Mouse (Mus musculus) 3134 (cell line): Measurements from ENCODE around the gene Aunip.

Experiments used
- DNase-seq: peaks from one replicate; pipeline ENCODE4 v3.0.0-alpha.2; 2011; ENCODE audit warnings: low spot score; ENCODE audit not compliant: insufficient read length; ENCODE audit errors: extremely low read depth

Gene Aunip

GRCm38 (mm10) chr4:134510845-134511411 is at the start of gene Aunip:
Gene Aunip, plus strand, starts transcription at chr4:134510999.
- DNase-seq, result peak; percentile 93

- DNase-seq, result no peak
Observed at GRCm38 (mm10) chr4:134461252-134461651, 49.5 kb upstream of the Aunip start.

GRCm38 (mm10) chr4:134465789-134466188 is 45.0 kb upstream of the Aunip start:
- DNase-seq, result no peak

GRCm38 (mm10) chr4:134466381-134467262 is 44.2 kb upstream of the Aunip start:
- DNase-seq, result no peak

GRCm38 (mm10) chr4:134467435-134468214 is 43.2 kb upstream of the Aunip start:
- no peak for DNase-seq

- peak; percentile 91 for DNase-seq
Observed at GRCm38 (mm10) chr4:134468215-134468575, 42.6 kb upstream of the Aunip start, which contains the start of gene Stmn1. Gene Stmn1, plus strand, starts transcription at chr4:134468320.

- peak; percentile 93 for DNase-seq
Observed at GRCm38 (mm10) chr4:134468578-134469266, 42.1 kb upstream of the Aunip start.

- DNase-seq, result no peak
Observed at GRCm38 (mm10) chr4:134469341-134469796, 41.4 kb upstream of the Aunip start.

GRCm38 (mm10) chr4:134469985-134470384 is 40.8 kb upstream of the Aunip start:
- no peak for DNase-seq

GRCm38 (mm10) chr4:134471469-134471868 is 39.3 kb upstream of the Aunip start:
- DNase-seq, result no peak

- DNase-seq, result no peak
Observed at GRCm38 (mm10) chr4:134473764-134474163, 37.0 kb upstream of the Aunip start.

GRCm38 (mm10) chr4:134474240-134474639 is 36.6 kb upstream of the Aunip start:
- DNase-seq, result no peak

GRCm38 (mm10) chr4:134476899-134477298 is 33.9 kb upstream of the Aunip start:
- peak; percentile 56 for DNase-seq

- DNase-seq, result peak; percentile 87
Observed at GRCm38 (mm10) chr4:134478031-134478430, 32.8 kb upstream of the Aunip start.

GRCm38 (mm10) chr4:134479839-134480238 is 31.0 kb upstream of the Aunip start:
- no peak for DNase-seq

GRCm38 (mm10) chr4:134480864-134481263 is 29.9 kb upstream of the Aunip start:
- no peak for DNase-seq

- DNase-seq, result no peak
Observed at GRCm38 (mm10) chr4:134481270-134481669, 29.5 kb upstream of the Aunip start.

GRCm38 (mm10) chr4:134482442-134482841 is 28.4 kb upstream of the Aunip start:
- DNase-seq, result peak; percentile 50

- no peak for DNase-seq
Observed at GRCm38 (mm10) chr4:134483078-134483688, 27.6 kb upstream of the Aunip start.

- no peak for DNase-seq
Observed at GRCm38 (mm10) chr4:134483696-134484095, 27.1 kb upstream of the Aunip start.
